Mouse (Mus musculus) embryonic facial prominence, embryonic 10.5 days (tissue): ENCODE measurements around the gene Mtx1. TPM values are rescaled to one million over a fixed set of nuclear protein-coding genes. Genes with fewer than 3 reads are reported as not detected.
A peak's percentile ranks its signal among the peaks of the same experiment; 100 is the strongest.
"Not testable (repeated sequence)": the region's sequence is repeated elsewhere in the genome, so short reads cannot be mapped to it uniquely, and the experiment has no call there.

Experiments used
- DNase-seq: peaks from one replicate; pipeline ENCODE4 v3.0.0-alpha.2; 2017; ENCODE audit warnings: low spot score
- H3K27ac ChIP-seq: fragments of 300-500 bp; sonication (generic); replicated peaks from 2 replicates; pipeline ENCODE4 v1.5.1; 2016; ENCODE audit warnings: mild to moderate bottlenecking
- H3K27me3 ChIP-seq: fragments of 300-500 bp; sonication (generic); replicated peaks from 2 replicates; pipeline ENCODE4 v1.6.1; 2016; ENCODE audit warnings: low read depth, mild to moderate bottlenecking; ENCODE audit not compliant: poor library complexity, severe bottlenecking
- H3K36me3 ChIP-seq: fragments of 300-500 bp; sonication (generic); replicated peaks from 2 replicates; pipeline ENCODE4 v1.6.1; 2016; ENCODE audit warnings: mild to moderate bottlenecking, moderate library complexity
- H3K4me1 ChIP-seq: fragments of 300-500 bp; sonication (generic); 2 replicates; pipeline ENCODE4 v1.6.1; 2016
- H3K4me3 ChIP-seq: fragments of 300-500 bp; sonication (generic); 2 replicates; pipeline ENCODE4 v1.5.1; 2016; ENCODE audit warnings: mild to moderate bottlenecking, moderate library complexity
- H3K9me3 ChIP-seq: fragments of 300-500 bp; sonication (generic); 2 replicates; pipeline ENCODE4 v1.6.1; 2016; ENCODE audit warnings: mild to moderate bottlenecking
- WGBS: fragments of 180-500 bp; shearing (Covaris S2); methylation state at CpG from one replicate; pipeline ENCODE4 v1.1.7; 2016; 5-methylcytosine and 5-hydroxymethylcytosine counted together
- polyA plus RNA-seq: library from polyadenylated mRNA; unstranded; fragments of >200 nt; fragmentation: Nextera tagmentation; extraction: Ambion mirVana; gene quantifications from 2 replicates; pipeline ENCODE4 v1.2.1, GENCODE M21; 2016

Mtx1 gene
- polyA plus RNA-seq, 1 experiment from 2014 or later, result 248 TPM

- peaks cover 49% of the 10 kb centered on the region for H3K36me3 ChIP-seq
- H3K27ac ChIP-seq, result peak overlapping the region; percentile 93
- H3K9me3 ChIP-seq, result no peaks in the 10 kb centered on the region
- H3K27me3 ChIP-seq, result peaks cover 33% of the 10 kb centered on the region
- DNase-seq, result no peak
- H3K4me1 ChIP-seq, result peaks cover 73% of the 10 kb centered on the region
- H3K4me3 ChIP-seq, result peak overlapping the region; percentile 78
- 42% methylated on average over 12 of the region's 12 CpGs for WGBS
Observed at GRCm38 (mm10) chr3:89225321-89225815, 1.5 kb downstream of the Mtx1 start.

- peaks cover 53% of the 10 kb centered on the region for H3K36me3 ChIP-seq
- H3K9me3 ChIP-seq, result no peaks in the 10 kb centered on the region
- DNase-seq, result no peak
- peaks cover 76% of the 10 kb centered on the region for H3K4me1 ChIP-seq
- H3K27ac ChIP-seq, result peak overlapping the region; percentile 93
- H3K4me3 ChIP-seq, result peak overlapping the region; percentile 78
- 69% methylated on average over 11 of the region's 11 CpGs for WGBS
- H3K27me3 ChIP-seq, result peaks cover 27% of the 10 kb centered on the region
Observed at GRCm38 (mm10) chr3:89224796-89225195, 2.1 kb downstream of the Mtx1 start.

- Histone ChIP-seq H3K27ac (no peak overlapping the region), H3K27me3 (peaks cover 10% of the 10 kb centered on the region), H3K36me3 (peaks cover 77% of the 10 kb centered on the region), H3K4me1 (peaks cover 60% of the 10 kb centered on the region), H3K9me3 (no peaks in the 10 kb centered on the region), H3K4me3 (peak overlapping the region; percentile 11; the same call in 1 of the 2 replicates)
- DNase-seq, result no peak
- WGBS, result 75% methylated on average over 5 of the region's 5 CpGs
Observed at GRCm38 (mm10) chr3:89221167-89221566, 5.7 kb downstream of the Mtx1 start.

GRCm38 (mm10) chr3:89219546-89219945 lies 7.3 kb downstream of the Mtx1 start:
- peak overlapping the region; percentile 30; the same call in 1 of the 2 replicates for H3K27ac ChIP-seq
- 53% methylated on average over 8 of the region's 8 CpGs for WGBS
- H3K4me3 ChIP-seq, result no peak overlapping the region
- peaks cover 67% of the 10 kb centered on the region for H3K36me3 ChIP-seq
- peaks cover 60% of the 10 kb centered on the region for H3K4me1 ChIP-seq
- no peaks in the 10 kb centered on the region for H3K9me3 ChIP-seq
- no peaks in the 10 kb centered on the region for H3K27me3 ChIP-seq
- no peak for DNase-seq

- H3K9me3 ChIP-seq, result no peaks in the 10 kb centered on the region
- no peak overlapping the region for H3K27ac ChIP-seq
- peaks cover 54% of the 10 kb centered on the region for H3K36me3 ChIP-seq
- DNase-seq, result no peak
- 97% methylated on average over 1 of the region's 1 CpGs for WGBS
- no peaks in the 10 kb centered on the region for H3K27me3 ChIP-seq
- H3K4me3 ChIP-seq, result no peak overlapping the region
- H3K4me1 ChIP-seq, result peaks cover 56% of the 10 kb centered on the region
Observed at GRCm38 (mm10) chr3:89218271-89218670, 8.6 kb downstream of the Mtx1 start.

- H3K27ac ChIP-seq, H3K27me3 ChIP-seq, H3K9me3 ChIP-seq, DNase-seq: not testable (repeated sequence)
- H3K4me3 ChIP-seq, result peak overlapping the region; percentile 73; the same call in 1 of the 2 replicates
- H3K36me3 ChIP-seq, result peaks cover 38% of the 10 kb centered on the region
- 74% methylated on average over 7 of the region's 7 CpGs for WGBS
- peaks cover 58% of the 10 kb centered on the region for H3K4me1 ChIP-seq
Observed at GRCm38 (mm10) chr3:89216407-89216806, 10.5 kb downstream of the Mtx1 start.

GRCm38 (mm10) chr3:89215853-89216252 lies 11.0 kb downstream of the Mtx1 start:
- peaks cover 52% of the 10 kb centered on the region for H3K4me1 ChIP-seq
- no peaks in the 10 kb centered on the region for H3K27me3 ChIP-seq
- no peaks in the 10 kb centered on the region for H3K9me3 ChIP-seq
- peak overlapping the region; percentile 92 for H3K27ac ChIP-seq
- DNase-seq, result peak; percentile 89
- under 1% methylated on average over 6 of the region's 6 CpGs for WGBS
- H3K36me3 ChIP-seq, result peaks cover 37% of the 10 kb centered on the region
- H3K4me3 ChIP-seq, result peak overlapping the region; percentile 73

GRCm38 (mm10) chr3:89214681-89215411 lies 12.0 kb downstream of the Mtx1 start, which contains the start of gene Thbs3:
Gene Thbs3, plus strand, starts transcription at chr3:89215180.
- 1% methylated on average over 19 of the region's 19 CpGs for WGBS
- no peaks in the 10 kb centered on the region for H3K27me3 ChIP-seq
- peak within 1 kb of the TSS; percentile 73 for H3K4me3 ChIP-seq
- H3K9me3 ChIP-seq, result no peaks in the 10 kb centered on the region
- peak; percentile 81 for DNase-seq
- H3K36me3 ChIP-seq, result peaks cover 43% of the 10 kb centered on the region
- peaks cover 48% of the 10 kb centered on the region for H3K4me1 ChIP-seq
- peak within 1 kb of the TSS; percentile 92 for H3K27ac ChIP-seq

- Histone ChIP-seq H3K27me3 (no peaks in the 10 kb centered on the region), H3K4me1 (peaks cover 40% of the 10 kb centered on the region), H3K27ac (peak overlapping the region; percentile 92), H3K4me3 (peak overlapping the region; percentile 73), H3K9me3 (no peaks in the 10 kb centered on the region), H3K36me3 (peaks cover 43% of the 10 kb centered on the region)
- peak; percentile 97 for DNase-seq
- under 1% methylated on average over 69 of the region's 69 CpGs for WGBS
Observed at GRCm38 (mm10) chr3:89213803-89214530, 12.9 kb downstream of the Mtx1 start.

- Histone ChIP-seq H3K9me3 (no peaks in the 10 kb centered on the region), H3K4me1 (peaks cover 29% of the 10 kb centered on the region), H3K4me3 (no peak overlapping the region), H3K27me3 (no peaks in the 10 kb centered on the region), H3K27ac (no peak overlapping the region), H3K36me3 (peaks cover 59% of the 10 kb centered on the region)
- no peak for DNase-seq
- WGBS, result 86% methylated on average over 7 of the region's 7 CpGs
Observed at GRCm38 (mm10) chr3:89210731-89211130, 16.2 kb downstream of the Mtx1 start.

GRCm38 (mm10) chr3:89210162-89210561 lies 16.7 kb downstream of the Mtx1 start:
- H3K4me1 ChIP-seq, result peaks cover 23% of the 10 kb centered on the region
- no peak overlapping the region for H3K4me3 ChIP-seq
- DNase-seq, result no peak
- WGBS, result 89% methylated on average over 13 of the region's 13 CpGs
- no peaks in the 10 kb centered on the region for H3K9me3 ChIP-seq
- H3K27me3 ChIP-seq, result no peaks in the 10 kb centered on the region
- H3K36me3 ChIP-seq, result peaks cover 64% of the 10 kb centered on the region
- H3K27ac ChIP-seq, result no peak overlapping the region

- H3K4me1 ChIP-seq, result peaks cover 19% of the 10 kb centered on the region
- peaks cover 69% of the 10 kb centered on the region for H3K36me3 ChIP-seq
- H3K27ac ChIP-seq, result no peak overlapping the region
- no peaks in the 10 kb centered on the region for H3K27me3 ChIP-seq
- H3K9me3 ChIP-seq, result no peaks in the 10 kb centered on the region
- 90% methylated on average over 7 of the region's 7 CpGs for WGBS
- no peak for DNase-seq
- no peak overlapping the region for H3K4me3 ChIP-seq
Observed at GRCm38 (mm10) chr3:89209731-89210130, 17.2 kb downstream of the Mtx1 start.
